Mouse (Mus musculus) liver, adult 2 months (tissue): Measurements from ENCODE around the gene Rapgef5.

Experiments
- CTCF ChIP-seq: fragments of 200-500 bp; IDR thresholded peaks from 2 replicates; pipeline ENCODE4 v1.5.1; 2011; ENCODE audit warnings: low read depth, low read length, control low read depth
- POLR2A ChIP-seq: fragments of 200-500 bp; IDR thresholded peaks from 2 replicates; pipeline ENCODE4 v1.6.1; 2011; ENCODE audit warnings: low read length, control low read depth; ENCODE audit not compliant: insufficient read depth; ENCODE audit errors: extremely low read depth

- TF ChIP-seq POLR2A (no peak), CTCF (no peak)
Observed at GRCm38 (mm10) chr12:117505163-117505562, 11.1 kb upstream of the Rapgef5 start.
